Mouse (Mus musculus) lung, adult 2 months (tissue): ENCODE data around the gene Clk1. TPM values are rescaled to one million over a fixed set of nuclear protein-coding genes. Genes with fewer than 3 reads are reported as not detected.

Source experiments
- DNase-seq: peaks from one replicate; pipeline ENCODE4 v3.0.0; 2022
- H3K4me1 ChIP-seq: fragments of 200-500 bp; 2 replicates; pipeline ENCODE4 v1.6.1; 2011; ENCODE audit warnings: low read length; ENCODE audit not compliant: control insufficient read depth, insufficient read depth
- H3K4me3 ChIP-seq: fragments of 200-500 bp; replicated peaks from 2 replicates; pipeline ENCODE3; 2011; ENCODE audit warnings: low read depth, mild to moderate bottlenecking, control low read depth, low read length; ENCODE audit errors: extremely low read depth
- CTCF ChIP-seq: fragments of 200-500 bp; IDR thresholded peaks from 2 replicates; pipeline ENCODE4 v1.5.1; 2011; ENCODE audit warnings: mild to moderate bottlenecking, low read length, control low read depth; ENCODE audit not compliant: insufficient read depth
- POLR2A ChIP-seq: fragments of 200-500 bp; IDR thresholded peaks from 2 replicates; pipeline ENCODE4 v1.6.1; 2011; ENCODE audit warnings: low read depth, mild to moderate bottlenecking, control low read depth, low read length, borderline replicate concordance; ENCODE audit errors: extremely low read depth
- whole genome bisulfite sequencing: fragments of 180-500 bp; shearing (Covaris S2); methylation state at CpG from one replicate; pipeline ENCODE4 v1.1.7; 2018; 5-methylcytosine and 5-hydroxymethylcytosine counted together
- polyA plus RNA-seq: library from polyadenylated mRNA; depleted of rRNA; stranded (reverse); fragments of >200 nt; gene quantifications from 2 replicates; pipeline ENCODE4 v1.2.3, GENCODE M21; 2012; rRNA removed

Clk1 gene
- 46.5 and 89.9 TPM in 2 replicates for polyA plus RNA-seq

DNA sequence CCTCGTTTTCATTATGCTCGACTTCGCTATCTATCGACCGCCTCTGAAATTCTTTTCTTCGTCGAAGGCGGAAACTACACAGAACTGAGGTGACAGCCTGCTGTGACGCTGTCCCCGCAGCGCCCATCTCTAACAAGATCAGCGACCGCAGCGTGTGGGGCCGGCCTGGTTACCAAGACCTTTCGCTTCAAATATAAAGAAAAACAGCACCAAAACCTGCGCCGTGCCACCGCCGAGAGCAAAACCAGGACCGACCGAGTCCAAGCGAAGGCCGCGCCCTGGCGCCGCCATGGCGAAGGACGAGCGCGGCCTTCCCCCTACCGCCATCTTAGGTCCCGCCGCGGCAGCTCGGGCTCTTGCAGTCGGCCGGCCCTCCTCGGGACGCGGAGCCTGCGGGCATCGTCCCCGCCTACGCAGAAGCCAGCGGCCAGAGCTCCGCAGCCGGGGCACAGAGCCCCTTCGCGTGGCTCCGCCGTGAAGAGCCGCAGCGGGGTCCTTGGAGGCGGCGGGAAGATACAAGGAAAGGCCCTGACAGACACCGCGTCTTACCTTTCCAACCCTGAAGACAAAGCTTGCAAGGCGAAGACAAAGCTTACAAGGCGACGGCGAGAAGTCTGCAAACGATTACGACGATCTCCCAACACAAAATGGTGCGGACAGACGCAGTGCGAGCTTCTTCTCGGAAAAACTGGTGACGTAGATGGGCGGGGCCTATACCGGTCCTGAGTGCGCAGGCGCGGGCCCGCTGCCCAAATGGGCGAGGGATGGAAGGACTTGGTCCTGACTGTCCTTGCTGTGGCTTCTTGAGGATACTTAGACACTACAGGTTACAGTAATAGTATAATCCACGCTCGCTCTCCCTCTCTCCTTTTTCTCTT is at the start of gene Clk1:
Gene Clk1, minus strand, starts transcription at position 696 of the 878 bp plus-strand sequence.
- DNase-seq = peak; percentile 99
- Histone ChIP-seq H3K4me3 (peak within 1 kb of the TSS; percentile 98), H3K4me1 (peaks cover 7% of the 10 kb centered on the region)
- peak; percentile 99 for TF ChIP-seq POLR2A
- no peak for TF ChIP-seq CTCF
- WGBS = under 1% methylated on average over 79 of the region's 79 CpGs

- Histone ChIP-seq H3K4me3 (no peak overlapping the region), H3K4me1 (no peaks in the 10 kb centered on the region)
- 95% methylated on average over 4 of the region's 4 CpGs for WGBS
Observed at GRCm38 (mm10) chr1:58465561-58465960, 41.7 kb upstream of the Clk1 start.

DNA sequence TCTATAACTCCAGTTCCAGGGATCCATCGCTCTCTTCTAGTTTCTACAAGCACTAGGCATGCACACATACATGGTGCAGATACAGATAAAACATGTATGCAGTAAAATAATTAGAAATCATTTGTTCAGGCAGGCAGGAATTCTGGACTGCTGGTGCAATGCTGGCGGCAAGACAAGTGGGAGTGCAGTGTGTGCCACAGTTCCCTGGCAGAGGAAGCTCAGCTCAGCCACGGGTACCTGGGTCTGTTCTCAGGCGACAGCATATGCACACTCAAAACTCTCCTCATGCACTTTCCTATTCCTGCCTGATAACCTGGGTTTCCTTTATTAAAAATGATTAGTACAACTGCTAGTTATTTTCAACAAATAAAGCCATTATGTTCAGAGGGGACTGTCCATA is 41.2 kb upstream of the Clk1 start:
- Histone ChIP-seq H3K4me1 (no peaks in the 10 kb centered on the region), H3K4me3 (no peak overlapping the region)
- no peak for DNase-seq
- TF ChIP-seq POLR2A (no peak), CTCF (no peak)
- 91% methylated on average over 4 of the region's 4 CpGs for WGBS

More at GRCm38 (mm10) chr1:58465561-58465960, 41.7 kb upstream of the Clk1 start:
- DNase-seq = no peak
- TF ChIP-seq POLR2A = no peak
- TF ChIP-seq CTCF = no peak

DNA sequence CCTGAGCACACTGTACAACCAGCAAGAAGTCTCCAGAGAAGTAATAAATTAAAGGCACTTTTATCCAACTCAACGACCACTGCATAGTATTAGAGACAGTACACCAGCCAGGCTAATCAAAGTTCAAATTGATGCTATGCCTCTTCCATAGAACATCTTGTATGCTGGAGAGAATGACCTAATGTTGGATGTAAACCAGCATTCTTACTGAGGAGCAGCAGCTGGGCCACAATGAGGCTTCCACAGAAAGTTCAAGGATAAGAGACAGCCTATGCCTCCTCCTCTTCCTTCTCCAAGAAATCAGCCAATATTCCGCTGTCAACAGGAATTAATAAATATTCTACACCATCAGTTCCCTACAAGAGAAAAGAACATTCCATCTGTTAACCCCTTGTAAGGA is 40.1 kb upstream of the Clk1 start:
- WGBS = 74% methylated on average over 2 of the region's 2 CpGs
- DNase-seq = no peak

GRCm38 (mm10) chr1:58460566-58460965 is 36.7 kb upstream of the Clk1 start:
- DNase-seq = no peak
- WGBS = 94% methylated on average over 3 of the region's 3 CpGs
- Histone ChIP-seq H3K4me3 (no peak overlapping the region), H3K4me1 (no peaks in the 10 kb centered on the region)
- no peak for TF ChIP-seq POLR2A
- TF ChIP-seq CTCF = no peak

More for the DNA sequence above, 40.1 kb upstream of the Clk1 start:
- H3K4me3 ChIP-seq = no peak overlapping the region
- no peaks in the 10 kb centered on the region for H3K4me1 ChIP-seq
- TF ChIP-seq POLR2A (no peak), CTCF (no peak)

DNA sequence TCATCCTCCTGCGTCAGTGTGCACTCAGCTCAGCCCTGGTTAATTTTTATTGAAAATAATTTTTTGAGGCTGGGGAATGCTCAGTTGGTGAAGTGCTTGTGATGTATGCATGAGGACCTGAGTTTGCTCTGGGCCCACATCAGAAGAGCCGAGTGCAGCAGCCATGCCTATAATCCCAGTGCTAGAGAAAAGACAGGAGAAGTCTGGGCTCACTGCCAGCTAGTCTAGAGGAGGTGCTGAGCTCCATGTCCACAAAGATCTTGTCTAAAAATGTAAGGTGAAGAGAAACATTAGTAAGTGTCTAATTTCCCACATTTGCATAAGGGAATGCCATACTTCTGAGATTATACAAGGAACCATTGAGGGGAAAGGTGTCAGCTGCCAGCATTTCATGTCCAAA is 35.0 kb upstream of the Clk1 start:
- no peak for DNase-seq
- TF ChIP-seq POLR2A = no peak
- no peak for TF ChIP-seq CTCF
- WGBS = 72% methylated on average over 2 of the region's 2 CpGs
- H3K4me1 ChIP-seq = no peaks in the 10 kb centered on the region
- no peak overlapping the region for H3K4me3 ChIP-seq

DNA sequence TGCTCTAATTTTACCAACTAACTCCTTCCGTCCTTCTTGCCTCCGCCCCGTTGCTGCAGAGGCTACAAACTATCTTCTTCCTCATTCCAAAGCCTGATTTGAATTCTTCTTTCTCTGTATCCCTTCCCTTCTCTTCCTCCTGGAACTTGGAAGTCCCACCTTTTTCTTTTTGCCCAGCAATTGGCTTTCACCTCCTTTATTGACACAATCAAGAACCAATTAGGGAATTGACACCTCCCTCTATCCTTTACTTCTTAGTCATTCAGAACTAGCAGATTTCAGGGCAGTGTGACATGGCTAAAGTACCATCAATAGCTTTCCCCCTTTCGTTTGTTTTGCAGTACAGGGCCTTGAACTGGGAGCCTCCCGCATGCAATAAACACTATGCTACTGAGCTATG is 34.3 kb upstream of the Clk1 start:
- 80% methylated on average over 5 of the region's 5 CpGs for WGBS

DNA sequence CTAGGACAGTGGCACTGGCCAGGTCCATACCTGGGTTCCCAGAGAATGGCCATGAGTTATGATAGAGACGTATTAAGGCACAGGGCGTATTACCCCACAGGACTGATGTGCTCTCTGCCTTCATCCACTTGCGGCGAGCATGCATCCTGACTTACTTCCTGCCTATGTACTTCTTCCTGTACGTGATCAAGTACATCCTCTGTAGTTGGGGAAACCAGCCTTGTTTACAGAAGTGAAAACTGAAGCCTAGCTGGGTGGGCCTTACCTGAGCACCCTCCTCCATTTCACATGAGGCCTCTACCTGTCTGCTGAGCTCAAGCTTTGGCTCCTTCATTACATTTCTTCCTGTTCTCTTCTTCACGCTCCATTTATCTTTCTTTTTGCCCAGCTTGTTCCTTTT is 30.4 kb upstream of the Clk1 start:
- Histone ChIP-seq H3K4me3 (no peak overlapping the region), H3K4me1 (no peaks in the 10 kb centered on the region)
- TF ChIP-seq CTCF = no peak
- DNase-seq = no peak
- WGBS = 68% methylated on average over 6 of the region's 6 CpGs

More for the DNA sequence above, 34.3 kb upstream of the Clk1 start:
- Histone ChIP-seq H3K4me3 (no peak overlapping the region), H3K4me1 (no peaks in the 10 kb centered on the region)
- no peak for DNase-seq
- TF ChIP-seq POLR2A = no peak
- TF ChIP-seq CTCF = no peak

DNA sequence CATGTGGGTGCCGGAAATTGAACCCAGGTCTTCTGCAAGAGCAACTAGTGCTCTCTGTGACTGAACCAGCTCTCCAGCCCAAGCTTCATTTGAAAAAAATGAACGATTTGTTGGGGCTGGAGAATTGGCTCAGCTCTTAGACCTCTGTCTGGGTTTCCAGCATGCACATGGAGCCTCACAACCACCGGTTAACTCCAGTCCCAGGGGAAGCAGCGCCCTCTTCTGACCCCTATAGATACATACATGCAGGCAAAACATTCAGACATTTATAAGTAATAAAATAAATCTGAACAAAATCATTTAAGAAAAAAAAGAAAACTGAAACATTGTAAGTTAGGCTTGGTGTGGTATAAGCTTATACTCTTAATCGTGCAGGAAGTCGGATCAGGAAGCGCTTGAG is 24.5 kb upstream of the Clk1 start:
- Histone ChIP-seq H3K4me1 (peaks cover 10% of the 10 kb centered on the region), H3K4me3 (no peak overlapping the region)
- WGBS = 71% methylated on average over 7 of the region's 7 CpGs
- no peak for DNase-seq
- TF ChIP-seq CTCF (no peak), POLR2A (no peak)

GRCm38 (mm10) chr1:58447766-58448165 is 23.9 kb upstream of the Clk1 start:
- no peak overlapping the region for H3K4me3 ChIP-seq
- H3K4me1 ChIP-seq = peaks cover 10% of the 10 kb centered on the region
- 74% methylated on average over 7 of the region's 7 CpGs for WGBS
- no peak for TF ChIP-seq POLR2A
- no peak for TF ChIP-seq CTCF
- DNase-seq = no peak
